ENCODE assay signal across 20 mouse cellular contexts in genomic region chr12:77678040-77678439, GRCm38 (mm10).
DNase-seq lines count a peak whose midpoint lies in the region; ATAC-seq and TF ChIP-seq lines count a peak whose summit lies in the region.
"Had no signal": no experiment of that assay in that cellular context is flagged by ENCODE, and none has a peak within 500 bp of the region (broad histone marks: within the 10 kb centered on the region; RNA-seq: fewer than 3 reads in every experiment).

No protein-coding gene starts in this region.

- no peak overlapping the region for H3K9ac ChIP-seq in midbrain, postnatal 0 days (replicated peaks; ENCODE audit: low read length, poor library complexity, severe bottlenecking)
- no peak overlapping the region for H3K9ac ChIP-seq in midbrain, embryonic 14.5 days (replicated peaks; ENCODE audit: low read length)
- no peak overlapping the region for H3K9ac ChIP-seq in hindbrain, embryonic 15.5 days
- no peak overlapping the region for H3K9ac ChIP-seq in liver, embryonic 11.5 days (ENCODE audit: low read depth, low read length)
- H3K9ac ChIP-seq: embryonic facial prominence, embryonic 15.5 days; forebrain, embryonic 13.5 days; limb, embryonic 12.5 days had no signal

- no peak for ATAC-seq in midbrain, postnatal 0 days (ENCODE audit: low FRiP score)
- ATAC-seq in midbrain, embryonic 14.5 days (ENCODE audit: low FRiP score, low TSS enrichment), result no peak
- ATAC-seq in hindbrain, embryonic 15.5 days (ENCODE audit: low FRiP score, low read depth), result peak; percentile 78
- no peak for ATAC-seq in liver, embryonic 11.5 days (replicated peaks; ENCODE audit: low FRiP score)
- ATAC-seq: forebrain, embryonic 13.5 days; midbrain, embryonic 16.5 days had no signal

- no peaks in the 10 kb centered on the region for H3K27me3 ChIP-seq in midbrain, postnatal 0 days (ENCODE audit: insufficient read depth, low read length)
- no peaks in the 10 kb centered on the region for H3K27me3 ChIP-seq in midbrain, embryonic 14.5 days (ENCODE audit: control insufficient read depth, insufficient read depth, low read length)
- no peaks in the 10 kb centered on the region for H3K27me3 ChIP-seq in hindbrain, embryonic 15.5 days
- H3K27me3 ChIP-seq in liver, embryonic 11.5 days (replicated peaks; ENCODE audit: control insufficient read depth, insufficient read depth, low read length), result no peaks in the 10 kb centered on the region
- H3K27me3 ChIP-seq: embryonic facial prominence, embryonic 15.5 days; forebrain, embryonic 13.5 days; limb, embryonic 12.5 days had no signal

- TF ChIP-seq CTCF in midbrain, postnatal 0 days (IDR thresholded peaks at IDR 0.05), result no peak

- WGBS in midbrain, postnatal 0 days, result 67% methylated on average over 5 of the region's 5 CpGs
- 59% methylated on average over 5 of the region's 5 CpGs for WGBS in midbrain, embryonic 14.5 days
- WGBS in hindbrain, embryonic 15.5 days, result 37% methylated on average over 5 of the region's 5 CpGs
- 48% methylated on average over 5 of the region's 5 CpGs for WGBS in liver, embryonic 11.5 days

- no peak overlapping the region for H3K27ac ChIP-seq in midbrain, postnatal 0 days (ENCODE audit: low read depth, low read length)
- no peak overlapping the region for H3K27ac ChIP-seq in midbrain, embryonic 14.5 days (replicated peaks; ENCODE audit: low read depth, low read length)
- no peak overlapping the region for H3K27ac ChIP-seq in hindbrain, embryonic 15.5 days (replicated peaks)
- H3K27ac ChIP-seq in liver, embryonic 11.5 days (ENCODE audit: low read depth, low read length), result no peak overlapping the region
- H3K27ac ChIP-seq: embryonic facial prominence, embryonic 15.5 days; forebrain, embryonic 13.5 days; gastrocnemius, adult 2 months; limb, embryonic 12.5 days had no signal

- H3K4me3 ChIP-seq in midbrain, postnatal 0 days (ENCODE audit: low read depth, low read length), result no peak overlapping the region
- H3K4me3 ChIP-seq in midbrain, embryonic 14.5 days (replicated peaks; ENCODE audit: low read depth, low read length), result no peak overlapping the region
- H3K4me3 ChIP-seq in hindbrain, embryonic 15.5 days, result no peak overlapping the region
- no peak overlapping the region for H3K4me3 ChIP-seq in liver, embryonic 11.5 days (ENCODE audit: low read depth, low read length)
- H3K4me3 ChIP-seq: embryonic facial prominence, embryonic 15.5 days; forebrain, embryonic 13.5 days; gastrocnemius, adult 2 months; limb, embryonic 12.5 days had no signal

- no peaks in the 10 kb centered on the region for H3K36me3 ChIP-seq in midbrain, postnatal 0 days (ENCODE audit: insufficient read depth, low read length)
- H3K36me3 ChIP-seq in midbrain, embryonic 14.5 days (ENCODE audit: control insufficient read depth, insufficient read depth, low read length), result no peaks in the 10 kb centered on the region
- H3K36me3 ChIP-seq in hindbrain, embryonic 15.5 days, result no peaks in the 10 kb centered on the region
- no peaks in the 10 kb centered on the region for H3K36me3 ChIP-seq in liver, embryonic 11.5 days (ENCODE audit: control insufficient read depth, insufficient read depth, low read length)
- H3K36me3 ChIP-seq: embryonic facial prominence, embryonic 15.5 days; limb, embryonic 12.5 days had no signal

- DNase-seq in cerebellum, postnatal 10 days, result peak; percentile 38 to 42
- DNase-seq in cerebellum, postnatal 25 days, result no peak
- DNase-seq in midbrain, postnatal 0 days (ENCODE audit: low spot score), result peak; percentile 73
- no peak for DNase-seq in midbrain, embryonic 14.5 days
- DNase-seq in retina, postnatal 1 day, result peak; percentile 77
- DNase-seq in liver, embryonic 11.5 days (ENCODE audit: low spot score), result no peak
- DNase-seq in gastrocnemius, postnatal 25 days, result no peak
- DNase-seq: adrenal gland, adult 8-10 months; cerebellum, adult 9-10 months; gastrocnemius, adult 2 months; heart, postnatal 10 days; kidney, adult 8-10 months; lung, postnatal 4 days; right cerebral cortex, postnatal 25 days; thymus, postnatal 4 days had no signal

- no peaks in the 10 kb centered on the region for H3K9me3 ChIP-seq in midbrain, postnatal 0 days (ENCODE audit: low read length)
- no peaks in the 10 kb centered on the region for H3K9me3 ChIP-seq in midbrain, embryonic 14.5 days (ENCODE audit: control insufficient read depth, low read length)
- no peaks in the 10 kb centered on the region for H3K9me3 ChIP-seq in hindbrain, embryonic 15.5 days
- no peaks in the 10 kb centered on the region for H3K9me3 ChIP-seq in liver, embryonic 11.5 days (ENCODE audit: control insufficient read depth, low read length)
- H3K9me3 ChIP-seq: embryonic facial prominence, embryonic 15.5 days; forebrain, embryonic 13.5 days; limb, embryonic 12.5 days had no signal

- no peak overlapping the region for H3K4me2 ChIP-seq in midbrain, postnatal 0 days (ENCODE audit: low read depth, low read length, poor library complexity, severe bottlenecking)
- H3K4me2 ChIP-seq in midbrain, embryonic 14.5 days (ENCODE audit: low read length), result no peak overlapping the region
- H3K4me2 ChIP-seq in hindbrain, embryonic 15.5 days, result no peak overlapping the region
- H3K4me2 ChIP-seq in liver, embryonic 11.5 days, result no peak overlapping the region
- H3K4me2 ChIP-seq: embryonic facial prominence, embryonic 15.5 days; forebrain, embryonic 13.5 days; limb, embryonic 12.5 days had no signal

- H3K4me1 ChIP-seq in midbrain, postnatal 0 days (ENCODE audit: insufficient read depth, low read length), result no peaks in the 10 kb centered on the region
- no peaks in the 10 kb centered on the region for H3K4me1 ChIP-seq in midbrain, embryonic 14.5 days (ENCODE audit: control insufficient read depth, insufficient read depth, low read length)
- 0 out of 2 replicates have a peak, but pooled peaks cover 3% of the 10 kb centered on the region for H3K4me1 ChIP-seq in hindbrain, embryonic 15.5 days (replicated peaks)
- H3K4me1 ChIP-seq in liver, embryonic 11.5 days (replicated peaks; ENCODE audit: control insufficient read depth, insufficient read depth, low read length), result no peaks in the 10 kb centered on the region
- H3K4me1 ChIP-seq: embryonic facial prominence, embryonic 15.5 days; forebrain, embryonic 13.5 days had no signal

Comparison
In these comparisons a context has a peak if more than half of its experiments do, and no peak if none do; other contexts are left out.
1. DNase-seq: peak in cerebellum, postnatal 10 days (2 of 2), midbrain, postnatal 0 days (single experiment) and retina, postnatal 1 day (single experiment); none in cerebellum, postnatal 25 days (0 of 2), midbrain, embryonic 14.5 days (single experiment), liver, embryonic 11.5 days (single experiment) and gastrocnemius, postnatal 25 days (single experiment).